In the genomic region with DNA sequence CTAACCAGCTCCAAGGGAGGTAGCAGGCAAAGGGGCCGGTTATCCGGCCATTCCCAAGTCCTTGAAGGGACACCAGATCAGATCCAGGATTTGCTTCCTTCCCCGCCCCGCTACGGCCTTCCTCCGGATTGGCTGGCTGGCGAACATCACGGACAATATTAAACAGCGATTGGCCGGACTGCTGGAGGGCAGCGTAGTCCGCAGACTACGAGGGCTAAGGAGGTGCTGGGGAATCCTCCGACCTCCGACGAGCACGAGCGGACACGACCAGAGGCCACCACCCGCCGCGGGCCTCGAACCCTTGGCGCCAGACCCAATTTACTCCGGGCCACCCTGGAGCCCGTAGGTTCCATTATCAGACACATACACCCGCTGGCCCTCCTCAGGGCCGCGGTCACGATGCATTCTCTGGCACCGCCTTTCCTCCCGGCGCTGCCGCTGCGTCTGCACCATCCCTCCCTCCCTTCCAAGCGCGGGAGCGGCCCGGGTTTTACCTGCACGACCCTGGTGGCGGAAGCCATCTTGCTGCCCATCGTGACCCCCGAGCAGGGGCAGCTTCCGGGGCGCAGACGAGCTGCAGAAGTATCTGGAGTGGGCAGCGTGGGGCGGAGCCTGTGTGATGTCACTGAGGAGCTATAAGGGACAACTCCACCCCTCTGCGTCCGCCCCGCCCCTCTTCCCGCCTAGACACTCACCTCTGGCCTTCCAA, we compare ENCODE assay signal across 8 mouse cellular contexts. TPM values are rescaled to one million over a fixed set of nuclear protein-coding genes. Genes with fewer than 3 reads are reported as not detected.
DNase-seq lines count a peak whose midpoint lies in the region; ATAC-seq and TF ChIP-seq lines count a peak whose summit lies in the region.

A gene (minus strand): TSS at position 624 of the 709 bp plus-strand sequence.

- ATAC-seq in heart, embryonic 12.5 days (ENCODE audit: insufficient number of reproducible peaks, low FRiP score), result peak; percentile 95
- ATAC-seq in kidney, postnatal 0 days (replicated peaks; ENCODE audit: low FRiP score, low read depth), result peak; percentile 95
- ATAC-seq in liver, embryonic 11.5 days (replicated peaks; ENCODE audit: low FRiP score), result peak; percentile 86
- peak; percentile 93 for ATAC-seq in stomach, embryonic 14.5 days (ENCODE audit: insufficient number of reproducible peaks, insufficient read depth, low FRiP score, low read depth)

- under 1% methylated on average over 52 of the region's 52 CpGs for WGBS in heart, embryonic 12.5 days
- under 1% methylated on average over 52 of the region's 52 CpGs for WGBS in kidney, postnatal 0 days
- 1% methylated on average over 52 of the region's 52 CpGs for WGBS in liver, embryonic 11.5 days
- under 1% methylated on average over 51 of the region's 52 CpGs for WGBS in stomach, embryonic 14.5 days

- no peaks in the 10 kb centered on the region for H3K27me3 ChIP-seq in C2C12 (ENCODE audit: control insufficient read depth, insufficient read depth, insufficient read length)
- H3K27me3 ChIP-seq in erythroblast, embryonic 14.5 days (ENCODE audit: control insufficient read depth), result no peaks in the 10 kb centered on the region
- H3K27me3 ChIP-seq in heart, embryonic 12.5 days (replicated peaks), result no peaks in the 10 kb centered on the region
- no peaks in the 10 kb centered on the region for H3K27me3 ChIP-seq in kidney, postnatal 0 days (ENCODE audit: insufficient read depth, low read length)
- no peaks in the 10 kb centered on the region for H3K27me3 ChIP-seq in liver, embryonic 11.5 days (replicated peaks; ENCODE audit: control insufficient read depth, insufficient read depth, low read length)
- H3K27me3 ChIP-seq in stomach, embryonic 14.5 days (ENCODE audit: control insufficient read depth, insufficient read depth, low read length), result no peaks in the 10 kb centered on the region

- H3K4me3 ChIP-seq in C2C12 (ENCODE audit: insufficient read depth, poor library complexity, severe bottlenecking), result peak within 1 kb of the TSS; percentile 84
- peak within 1 kb of the TSS; percentile 96 for H3K4me3 ChIP-seq in erythroblast, embryonic 14.5 days (replicated peaks)
- H3K4me3 ChIP-seq in heart, embryonic 12.5 days, result peak within 1 kb of the TSS; percentile 90
- peak within 1 kb of the TSS; percentile 78 for H3K4me3 ChIP-seq in kidney, postnatal 0 days (replicated peaks; ENCODE audit: low read depth, low read length)
- H3K4me3 ChIP-seq in liver, embryonic 11.5 days (ENCODE audit: low read depth, low read length), result peak within 1 kb of the TSS; percentile 86
- peak within 1 kb of the TSS; percentile 85 for H3K4me3 ChIP-seq in stomach, embryonic 14.5 days (ENCODE audit: low read depth, low read length)

- H3K9me3 ChIP-seq in erythroblast, embryonic 14.5 days (ENCODE audit: control insufficient read depth, low read length), result no peaks in the 10 kb centered on the region
- H3K9me3 ChIP-seq in heart, embryonic 12.5 days (replicated peaks), result no peaks in the 10 kb centered on the region
- no peaks in the 10 kb centered on the region for H3K9me3 ChIP-seq in kidney, postnatal 0 days (replicated peaks; ENCODE audit: low read length)
- H3K9me3 ChIP-seq in liver, embryonic 11.5 days (ENCODE audit: control insufficient read depth, low read length), result no peaks in the 10 kb centered on the region
- no peaks in the 10 kb centered on the region for H3K9me3 ChIP-seq in stomach, embryonic 14.5 days (ENCODE audit: control insufficient read depth, low read depth, low read length)

- peak; percentile 58; the same call in 1 of the 2 replicates for TF ChIP-seq POLR2A in brain, embryonic 14.5 days (IDR thresholded peaks at IDR 0.05; ENCODE audit: borderline replicate concordance, extremely low read depth, insufficient read depth, insufficient read length, poor library complexity, severe bottlenecking)

- peak within 1 kb of the TSS; percentile 88 for H3K9ac ChIP-seq in heart, embryonic 12.5 days
- peak within 1 kb of the TSS; percentile 75 for H3K9ac ChIP-seq in kidney, postnatal 0 days (ENCODE audit: low read depth, low read length)
- peak within 1 kb of the TSS; percentile 85 for H3K9ac ChIP-seq in liver, embryonic 11.5 days (ENCODE audit: low read depth, low read length)
- peak within 1 kb of the TSS; percentile 81 for H3K9ac ChIP-seq in stomach, embryonic 14.5 days (replicated peaks; ENCODE audit: low read depth, low read length)

- peak within 1 kb of the TSS; percentile 99 for H3K27ac ChIP-seq in heart, embryonic 12.5 days (ENCODE audit: poor library complexity, severe bottlenecking)
- H3K27ac ChIP-seq in kidney, postnatal 0 days, result peak within 1 kb of the TSS; percentile 96
- H3K27ac ChIP-seq in liver, embryonic 11.5 days (ENCODE audit: low read depth, low read length), result peak within 1 kb of the TSS; percentile 97
- peak within 1 kb of the TSS; percentile 96 for H3K27ac ChIP-seq in stomach, embryonic 14.5 days (ENCODE audit: low read length)

- H3K79me3 ChIP-seq in C2C12 (ENCODE audit: low read depth), result peaks cover 22% of the 10 kb centered on the region

- H3K4me1 ChIP-seq in erythroblast, embryonic 14.5 days (ENCODE audit: control insufficient read depth), result peaks cover 74% of the 10 kb centered on the region
- H3K4me1 ChIP-seq in heart, embryonic 12.5 days (replicated peaks), result peaks cover 12% of the 10 kb centered on the region
- H3K4me1 ChIP-seq in kidney, postnatal 0 days (replicated peaks; ENCODE audit: insufficient read depth, low read length), result 0 out of 2 replicates have a peak, but pooled peaks cover 5% of the 10 kb centered on the region
- H3K4me1 ChIP-seq in liver, embryonic 11.5 days (replicated peaks; ENCODE audit: control insufficient read depth, insufficient read depth, low read length), result peaks cover 21% of the 10 kb centered on the region
- H3K4me1 ChIP-seq in stomach, embryonic 14.5 days (ENCODE audit: control insufficient read depth, insufficient read depth, low read length), result peaks cover 7% of the 10 kb centered on the region

- peak; percentile 97 for DNase-seq in brain, embryonic 14.5 days (ENCODE audit: low read depth)
- peak; percentile 98 for DNase-seq in kidney, postnatal 0 days (ENCODE audit: low spot score)
- DNase-seq in liver, embryonic 11.5 days (ENCODE audit: low spot score), result peak; percentile 92
- DNase-seq in naive thymus-derived CD4-positive, alpha-beta T cell, adult 2 months (ENCODE audit: low read depth), result peak; percentile 89

- no peak for TF ChIP-seq CTCF in C2C12 (IDR thresholded peaks at IDR 0.05; ENCODE audit: control insufficient read depth, insufficient read depth, insufficient read length)
- no peak for TF ChIP-seq CTCF in brain, embryonic 14.5 days (IDR thresholded peaks at IDR 0.05; ENCODE audit: borderline replicate concordance, extremely low read depth, insufficient read depth, insufficient read length)
- peak; percentile 14; the same call in 1 of the 2 replicates for TF ChIP-seq CTCF in kidney, postnatal 0 days (IDR thresholded peaks at IDR 0.05; ENCODE audit: low read depth)

- H3K4me2 ChIP-seq in heart, embryonic 12.5 days, result peak within 1 kb of the TSS; percentile 65
- H3K4me2 ChIP-seq in kidney, postnatal 0 days (ENCODE audit: low read length), result peak within 1 kb of the TSS; percentile 59
- H3K4me2 ChIP-seq in liver, embryonic 11.5 days, result peak within 1 kb of the TSS; percentile 59
- peak within 1 kb of the TSS; percentile 59 for H3K4me2 ChIP-seq in stomach, embryonic 14.5 days (replicated peaks; ENCODE audit: low read depth, low read length)

- peaks cover 43% of the 10 kb centered on the region for H3K79me2 ChIP-seq in C2C12 (ENCODE audit: control insufficient read depth, insufficient read depth)

- peak within 1 kb of the TSS; percentile 93 for H3ac ChIP-seq in C2C12 (ENCODE audit: control insufficient read depth, insufficient read length, low read depth)

- no peaks in the 10 kb centered on the region for H3K36me3 ChIP-seq in C2C12 (ENCODE audit: control insufficient read depth, insufficient read depth)
- H3K36me3 ChIP-seq in erythroblast, embryonic 14.5 days (ENCODE audit: control insufficient read depth), result peaks cover 26% of the 10 kb centered on the region
- peaks cover 9% of the 10 kb centered on the region; the same call in 1 of the 2 replicates for H3K36me3 ChIP-seq in heart, embryonic 12.5 days
- H3K36me3 ChIP-seq in kidney, postnatal 0 days (ENCODE audit: insufficient read depth, low read length), result no peaks in the 10 kb centered on the region
- H3K36me3 ChIP-seq in liver, embryonic 11.5 days (ENCODE audit: control insufficient read depth, insufficient read depth, low read length), result no peaks in the 10 kb centered on the region
- H3K36me3 ChIP-seq in stomach, embryonic 14.5 days (ENCODE audit: control insufficient read depth, insufficient read depth, low read length), result no peaks in the 10 kb centered on the region

TF ChIP-seq in C2C12, 6 proteins besides CTCF, POLR2A, EP300 and RAD21:
- TF ChIP-seq MAX (IDR thresholded peaks at IDR 0.05) (no peak), MYOD1 (IDR thresholded peaks at IDR 0.05; ENCODE audit: control insufficient read depth, insufficient read length, low read depth) (no peak)
TF ChIP-seq in C2C12: peak in this region for 0.

RNA-seq across cellular contexts. Expression of the gene that starts here (rescaled TPM):
- polyA plus RNA-seq in C2C12 (2012; fragmentation: generic; extraction: Trizol), result 120 TPM
- 57.5 and 64.0 TPM in 2 replicates for polyA plus RNA-seq in brain, embryonic 14.5 days (2012; rRNA removed)
- 19.3 and 24.9 TPM in 2 replicates for polyA plus RNA-seq in erythroblast, embryonic 14.5 days (2012)
- 256 TPM in 2 replicates for polyA plus RNA-seq in heart, embryonic 12.5 days (2016; fragmentation: Nextera tagmentation; extraction: Ambion mirVana)
- polyA plus RNA-seq in kidney, postnatal 0 days (2015; fragmentation: Nextera tagmentation; extraction: Ambion mirVana), result 255 and 260 TPM in 2 replicates
- polyA plus RNA-seq in liver, embryonic 11.5 days (2014; fragmentation: Nextera tagmentation; extraction: Ambion mirVana), result 238 and 241 TPM in 2 replicates
- 171 and 175 TPM in 2 replicates for polyA plus RNA-seq in stomach, embryonic 14.5 days (2014; fragmentation: Nextera tagmentation; extraction: Ambion mirVana)

Comparison
In these comparisons a context has a peak if more than half of its experiments do, and no peak if none do; other contexts are left out.
1. Peak in every context shown above with its lines: DNase-seq, ATAC-seq, H3K4me3 ChIP-seq and H3K27ac ChIP-seq.